Mouse (Mus musculus) layer of hippocampus, postnatal 14 days (tissue): ENCODE measurements at regions not wholly inside any gene's neighbourhood (a gene's known extent, or its start where the extent isn't known, plus 50 kb on each side); places are given as distances from the start of the nearest gene placed in this dataset.

Experiments
- microRNA-seq, 2 experiments: library from miRNA; unstranded; fragments of <30 nt; microRNA quantifications; one replicate each; pipeline ENCODE4 v1.2.0; 2021

Small RNA genes in the stretch of these regions (microRNA-seq; reads per million reads assigned to microRNA genes)
- gene Gm22368: 0 reads per million in 2 experiments
- gene Gm44376: 0 reads per million in 2 experiments
